Mouse (Mus musculus): Measurements from ENCODE around the gene Fez1. TPM values are rescaled to one million over a fixed set of nuclear protein-coding genes. Genes with fewer than 3 reads are reported as not detected.
A peak's percentile ranks its signal among the peaks of the same experiment; 100 is the strongest.

The Fez1 gene
- total RNA-seq, 2 experiments from 2014 or later = 274 to 276 TPM

DNA sequence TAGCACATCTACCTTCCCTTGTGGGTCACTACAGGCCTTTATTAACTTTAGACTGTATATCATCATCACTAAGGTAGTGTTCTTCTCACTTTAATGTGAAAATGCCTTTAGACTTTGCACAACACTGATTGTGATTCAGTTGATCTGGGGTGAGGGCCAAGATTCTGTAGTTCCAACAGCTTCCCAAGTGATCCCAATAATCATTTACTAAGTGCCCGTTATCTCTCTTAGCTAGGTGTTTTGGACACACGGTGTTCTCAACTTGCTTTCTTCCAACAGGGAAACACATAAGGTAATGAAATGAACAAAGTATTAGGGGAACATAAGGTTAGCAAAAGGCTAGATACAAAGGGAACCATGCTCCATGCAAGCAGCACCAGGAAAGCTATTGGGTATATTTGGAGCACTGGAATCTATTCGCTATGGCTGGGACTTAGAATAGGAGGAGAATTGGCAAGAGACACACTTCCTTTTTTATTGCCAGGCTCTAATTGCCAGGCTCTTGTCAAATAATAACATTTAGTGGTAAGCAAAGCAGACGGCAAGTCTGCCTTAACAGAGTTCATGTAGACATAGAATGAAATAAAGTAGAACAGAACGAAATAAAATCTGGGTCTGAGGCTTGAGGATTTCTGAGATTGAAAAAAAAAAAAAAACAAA lies 13.4 kb upstream of the Fez1 start:
- DNase-seq (ENCODE audit: low spot score in 2 of 2) = peak; percentile 22 to 66
- Histone ChIP-seq H3K4me3 (no peak overlapping the region), H3K27ac (peak overlapping the region; percentile 64)
- no peak for TF ChIP-seq CTCF (conservative IDR thresholded peaks at IDR 0.05)

DNA sequence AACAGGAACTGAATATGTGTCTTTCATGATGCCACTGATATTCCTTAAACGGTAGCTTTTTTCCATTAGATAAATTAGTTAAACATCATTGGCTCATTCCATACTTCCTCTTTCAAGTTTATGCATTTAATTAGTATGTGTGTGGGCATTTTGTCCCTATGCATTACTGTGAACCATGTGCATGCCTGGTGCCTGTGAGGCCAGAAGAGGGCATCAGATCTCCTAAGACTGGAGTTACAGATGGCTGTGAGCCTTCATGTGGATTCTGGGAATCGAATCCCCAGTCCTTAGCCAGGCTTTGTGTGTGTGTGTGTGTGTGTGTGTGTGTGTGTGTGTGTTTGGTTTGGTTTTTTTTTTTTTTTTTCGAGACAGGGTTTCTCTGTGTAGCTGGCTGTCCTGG lies 7.2 kb upstream of the Fez1 start:
- TF ChIP-seq CTCF (conservative IDR thresholded peaks at IDR 0.05) = peak; percentile 49
- H3K4me3 ChIP-seq = no peak overlapping the region
- DNase-seq (ENCODE audit: low spot score in 2 of 2) = no peak
- no peak overlapping the region for H3K27ac ChIP-seq

DNA sequence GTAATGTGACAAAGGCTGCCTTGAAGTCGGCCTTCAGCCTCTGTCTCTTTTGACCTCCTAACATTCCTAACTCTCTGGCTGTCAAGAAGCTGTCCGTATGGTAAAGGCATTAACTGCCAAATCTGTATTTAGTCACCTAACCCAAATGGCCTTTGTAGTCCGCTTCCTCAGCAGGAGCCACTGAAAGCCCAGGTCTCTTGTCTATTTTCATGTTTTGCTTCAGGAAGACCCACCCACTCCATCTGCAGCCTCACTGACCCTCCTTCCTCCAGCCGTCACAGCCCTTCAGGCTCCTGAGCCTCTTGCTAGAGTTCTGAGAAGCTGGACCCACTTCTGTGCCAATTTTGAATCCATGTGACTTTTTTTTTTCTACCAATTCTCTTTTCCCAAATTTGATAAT lies 2.8 kb upstream of the Fez1 start:
- no peak for TF ChIP-seq CTCF (conservative IDR thresholded peaks at IDR 0.05)
- Histone ChIP-seq H3K27ac (no peak overlapping the region), H3K4me3 (no peak overlapping the region)
- no peak for DNase-seq (ENCODE audit: low spot score in 2 of 2)

DNA sequence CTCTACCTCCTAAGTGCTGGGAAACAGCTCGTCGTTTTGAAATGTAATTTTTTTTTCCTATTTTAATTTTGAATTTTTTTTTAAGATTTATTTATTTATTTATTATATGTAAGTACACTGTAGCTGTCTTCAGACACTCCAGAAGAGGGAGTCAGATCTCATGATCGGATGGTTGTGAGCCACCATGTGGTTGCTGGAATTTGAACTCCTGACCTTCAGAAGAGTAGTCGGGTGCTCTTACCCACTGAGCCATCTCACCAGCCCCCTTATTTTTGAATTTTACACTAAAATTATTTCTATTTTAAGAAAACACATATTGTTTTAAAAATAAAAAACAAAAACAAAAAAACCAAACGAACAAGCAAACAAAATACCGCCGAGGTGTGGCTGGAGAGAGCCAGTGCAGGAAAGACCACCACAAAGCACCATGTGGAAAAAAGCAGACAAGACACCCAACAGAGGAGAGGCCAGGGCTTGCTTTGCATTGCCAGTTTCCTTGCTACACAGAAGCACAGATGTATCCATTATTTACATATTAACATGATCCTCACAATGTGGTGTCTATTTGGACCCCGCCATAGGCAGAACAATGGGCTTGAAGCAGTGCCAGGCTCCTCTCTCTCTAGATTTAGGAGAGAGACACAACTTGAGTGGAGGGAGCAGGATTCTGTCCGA lies 558 bp upstream of the Fez1 start:
- Histone ChIP-seq H3K27ac (peak overlapping the region; percentile 94), H3K4me3 (peak overlapping the region; percentile 35)
- no peak for DNase-seq (ENCODE audit: low spot score in 2 of 2)
- TF ChIP-seq CTCF (conservative IDR thresholded peaks at IDR 0.05) = peak; percentile 55

DNA sequence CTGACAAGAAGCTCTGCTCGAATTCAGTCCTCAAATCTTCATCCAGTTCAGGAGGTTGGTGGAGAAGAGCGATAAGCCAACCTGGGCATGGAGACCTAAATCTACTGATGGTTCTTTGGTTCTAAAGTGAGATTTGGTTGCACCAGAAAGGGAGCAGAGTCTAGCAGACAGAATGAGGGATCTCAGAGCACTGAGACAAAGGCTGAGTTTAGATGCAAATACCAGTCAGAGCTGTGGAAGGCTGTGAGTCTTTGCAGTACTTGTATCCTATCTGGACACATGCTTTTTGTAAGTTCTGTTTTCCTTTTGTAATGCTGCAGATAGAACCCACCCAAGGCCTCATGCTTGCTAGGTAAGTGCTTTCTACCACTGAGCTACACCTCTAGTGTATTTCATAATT lies 360 bp downstream of the Fez1 start:
- no peak for TF ChIP-seq CTCF (conservative IDR thresholded peaks at IDR 0.05)
- Histone ChIP-seq H3K27ac (peak overlapping the region; percentile 94), H3K4me3 (peak overlapping the region; percentile 35)
- DNase-seq (ENCODE audit: low spot score in 2 of 2) = no peak

DNA sequence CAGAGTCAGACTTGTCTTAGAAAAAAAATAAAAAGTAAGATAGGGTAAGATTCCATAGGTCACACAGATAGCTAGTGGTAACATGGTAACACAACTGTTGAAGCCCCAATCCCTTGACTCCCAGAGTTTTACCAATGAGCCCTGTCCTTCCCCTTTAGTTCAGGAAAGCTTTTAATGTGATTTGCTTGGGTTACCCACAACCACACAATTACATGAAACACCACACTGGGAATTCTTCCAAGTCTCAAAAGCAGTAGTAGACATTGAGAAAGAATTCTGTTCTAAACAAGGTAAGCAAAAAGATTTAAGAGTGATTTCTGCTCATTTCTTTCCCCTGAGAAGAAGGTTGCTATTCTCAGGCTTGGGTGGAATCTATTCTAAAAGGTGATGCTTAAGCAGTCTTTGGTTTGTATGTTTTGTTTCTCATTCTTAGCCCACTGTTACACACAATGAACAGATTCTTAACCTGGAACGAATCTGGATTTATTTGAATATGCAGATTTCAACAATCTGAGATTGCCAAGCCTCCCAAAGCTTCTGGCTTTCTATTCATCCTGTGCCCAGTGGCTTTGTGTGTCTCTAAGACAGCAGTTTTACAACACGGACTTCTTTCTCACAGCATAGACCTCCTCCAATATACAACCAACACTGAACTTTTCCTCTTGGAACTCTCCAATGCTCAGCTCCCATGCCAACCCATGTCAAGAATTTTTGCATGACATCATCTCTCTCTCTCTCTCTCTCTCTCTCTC lies 5.1 kb downstream of the Fez1 start:
- peak overlapping the region; percentile 63 for H3K27ac ChIP-seq
- DNase-seq (ENCODE audit: low spot score in 2 of 2) = no peak
- H3K4me3 ChIP-seq = no peak overlapping the region
- TF ChIP-seq CTCF (conservative IDR thresholded peaks at IDR 0.05) = no peak

DNA sequence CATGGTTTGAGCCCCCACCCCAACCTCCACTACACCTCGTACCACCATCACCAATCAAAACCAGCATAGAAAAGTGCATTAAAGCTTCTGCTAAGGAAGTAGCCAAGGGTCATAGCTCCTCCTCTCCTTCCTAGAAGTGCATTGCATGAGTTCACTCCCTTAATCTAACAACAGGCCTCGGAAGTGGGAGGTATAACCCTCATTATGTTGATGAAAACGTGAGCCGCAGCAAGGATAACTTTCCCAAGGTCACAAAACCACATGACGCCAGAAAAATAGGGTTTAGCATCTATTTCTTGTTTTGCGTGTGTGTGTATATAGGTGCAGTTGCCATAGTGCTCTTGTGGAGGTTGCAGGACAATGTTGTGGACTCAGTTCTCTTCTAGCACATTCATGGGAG lies 9.7 kb downstream of the Fez1 start:
- no peak for DNase-seq (ENCODE audit: low spot score in 2 of 2)
- no peak overlapping the region for H3K27ac ChIP-seq
- TF ChIP-seq CTCF (conservative IDR thresholded peaks at IDR 0.05) = no peak
- no peak overlapping the region for H3K4me3 ChIP-seq

DNA sequence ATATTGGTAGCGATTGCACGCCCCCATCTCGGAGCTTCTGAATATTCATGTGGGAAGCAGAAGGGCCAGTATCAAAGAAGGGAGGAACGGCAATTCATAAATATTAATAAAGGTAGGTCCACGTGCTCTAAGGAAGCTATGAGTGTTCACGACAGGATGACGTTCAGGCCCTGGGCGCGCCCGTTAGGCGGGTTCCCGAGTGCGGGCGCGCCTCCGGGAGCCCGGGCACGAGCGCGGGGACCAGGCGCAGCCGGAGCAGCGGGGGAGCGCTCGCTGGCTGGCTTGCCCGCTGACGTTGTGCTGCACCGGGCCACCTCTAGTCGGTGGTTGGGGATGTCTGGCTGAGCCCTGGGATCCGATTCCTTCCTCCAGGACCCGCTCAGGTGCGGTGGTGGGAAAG lies 10.9 kb downstream of the Fez1 start:
- DNase-seq (ENCODE audit: low spot score in 2 of 2) = peak; percentile 93 to 94
- peak; percentile 59 for TF ChIP-seq CTCF (conservative IDR thresholded peaks at IDR 0.05)
- H3K4me3 ChIP-seq = peak overlapping the region; percentile 82
- H3K27ac ChIP-seq = peak overlapping the region; percentile 91

DNA sequence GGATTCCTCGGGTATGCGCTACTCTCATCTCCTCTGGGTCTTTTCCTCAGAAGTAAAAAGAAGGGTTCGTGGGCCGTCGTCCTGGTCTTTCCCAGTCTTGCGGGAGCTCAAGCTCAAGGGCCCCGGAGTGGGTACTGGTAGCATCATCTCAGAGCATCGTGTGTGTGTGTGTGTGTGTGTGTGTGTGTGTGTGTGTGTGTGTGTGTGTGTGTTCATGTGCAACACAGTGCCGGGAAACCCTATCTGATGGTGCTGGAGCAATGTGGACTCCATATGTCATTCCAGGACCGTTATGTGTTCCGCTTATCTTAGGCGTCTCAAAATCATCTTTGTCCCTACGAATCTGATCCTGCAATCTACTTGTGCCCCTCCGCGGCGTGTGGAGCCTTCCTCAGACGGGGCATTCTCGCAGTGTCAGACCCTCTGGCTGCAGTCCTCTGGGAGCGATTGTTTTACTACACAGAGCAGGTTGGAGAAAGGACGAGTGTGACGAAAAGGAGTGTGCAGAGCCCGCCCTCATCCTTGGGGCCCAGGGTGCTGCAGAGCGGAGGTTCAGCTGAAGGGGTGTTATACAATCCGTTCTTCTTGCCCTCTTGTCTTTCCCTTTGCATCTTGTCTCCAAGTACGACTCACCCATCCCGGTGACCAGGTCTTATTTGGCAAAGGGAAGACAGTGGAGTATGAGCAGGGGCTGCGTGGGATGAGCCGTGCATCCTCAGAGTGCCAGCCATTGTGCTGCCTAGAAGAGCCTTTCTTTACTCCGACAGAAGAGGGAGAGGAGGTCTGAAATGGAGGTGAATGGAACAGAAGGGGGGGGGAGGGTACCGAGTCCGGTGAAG lies 11.6 kb downstream of the Fez1 start:
- TF ChIP-seq CTCF (conservative IDR thresholded peaks at IDR 0.05) = no peak
- Histone ChIP-seq H3K4me3 (peak overlapping the region; percentile 82), H3K27ac (peak overlapping the region; percentile 91)
- DNase-seq (ENCODE audit: low spot score in 2 of 2) = peak; percentile 39 to 46

DNA sequence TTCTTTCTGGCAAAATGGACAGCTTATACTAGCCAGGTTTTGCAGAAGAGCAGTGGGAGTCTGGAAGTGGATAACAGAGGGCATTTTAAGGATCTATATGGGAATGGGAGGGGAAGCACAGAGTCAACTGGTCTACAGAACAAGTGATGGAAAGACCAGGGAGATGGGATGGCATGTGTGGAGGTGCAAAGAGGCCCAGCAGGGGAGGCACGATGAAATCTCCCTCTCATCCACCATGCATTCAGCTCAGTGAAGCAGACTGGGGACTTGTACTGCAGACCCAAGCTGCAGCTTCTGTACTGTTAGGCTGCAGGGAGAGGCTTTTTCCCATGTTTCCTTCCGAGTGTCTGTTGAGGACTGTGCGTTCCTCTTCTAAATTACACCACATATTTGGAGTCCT lies 12.2 kb downstream of the Fez1 start:
- no peak for DNase-seq (ENCODE audit: low spot score in 2 of 2)
- Histone ChIP-seq H3K4me3 (peak overlapping the region; percentile 82), H3K27ac (peak overlapping the region; percentile 91)
- TF ChIP-seq CTCF (conservative IDR thresholded peaks at IDR 0.05) = no peak

DNA sequence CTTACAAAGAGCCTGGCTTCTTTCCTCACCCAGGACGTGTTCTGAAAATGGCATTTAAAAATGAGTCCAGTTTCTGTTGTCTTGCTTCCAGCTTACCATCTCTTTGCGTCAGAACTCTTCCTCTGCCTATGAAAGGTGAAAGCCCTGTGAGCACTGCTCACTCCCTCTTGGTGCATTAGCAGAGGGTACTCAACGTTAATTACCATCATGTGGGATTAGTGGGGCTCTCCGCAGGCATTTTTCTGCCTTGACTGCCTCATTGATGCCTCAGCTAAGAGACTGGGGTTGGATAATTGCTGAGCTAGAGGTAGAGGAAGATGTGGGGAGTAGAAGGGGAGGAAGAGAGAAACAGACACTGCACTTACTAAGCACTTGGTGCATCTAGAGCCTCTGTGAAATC lies 24.7 kb downstream of the Fez1 start:
- no peak for DNase-seq (ENCODE audit: low spot score in 2 of 2)
- no peak for TF ChIP-seq CTCF (conservative IDR thresholded peaks at IDR 0.05)
- peak overlapping the region; percentile 36; the same call in 1 of the 2 replicates for H3K27ac ChIP-seq
- no peak overlapping the region for H3K4me3 ChIP-seq

DNA sequence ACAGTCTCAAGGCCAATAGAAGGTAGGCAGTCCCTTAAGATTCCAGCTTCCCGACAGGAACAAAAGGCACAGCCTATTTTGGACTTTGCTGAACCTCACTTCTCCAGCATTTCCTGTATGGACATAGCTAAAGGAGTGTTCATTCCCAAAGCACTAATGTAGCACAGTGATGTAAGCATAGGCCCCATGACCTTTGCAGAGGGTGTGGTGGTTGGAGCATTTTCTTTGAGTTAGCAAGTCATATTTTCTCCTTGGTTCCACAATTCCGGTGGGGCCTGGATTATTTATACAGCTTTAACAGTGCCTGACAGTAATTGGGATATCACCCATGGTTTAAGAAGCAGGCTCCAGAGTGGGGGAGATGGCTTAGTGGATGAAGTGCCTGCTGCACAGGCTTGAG lies 27.0 kb downstream of the Fez1 start:
- no peak for TF ChIP-seq CTCF (conservative IDR thresholded peaks at IDR 0.05)
- Histone ChIP-seq H3K27ac (peak overlapping the region; percentile 71), H3K4me3 (no peak overlapping the region)
- DNase-seq (ENCODE audit: low spot score in 2 of 2) = no peak
